Mouse (Mus musculus) C2C12 (cell line): ENCODE results near the gene Cep57l1. TPM values are rescaled to one million over a fixed set of nuclear protein-coding genes. Genes with fewer than 3 reads are reported as not detected.

Experiments used
- H3K27me3 ChIP-seq: one replicate; pipeline ENCODE4 v1.6.1; 2011; ENCODE audit not compliant: control insufficient read depth, insufficient read depth, insufficient read length
- H3K36me3 ChIP-seq: one replicate; pipeline ENCODE4 v1.6.1; 2011; ENCODE audit not compliant: control insufficient read depth, insufficient read depth
- H3K4me3 ChIP-seq: one replicate; pipeline ENCODE4 v1.5.1; 2011; ENCODE audit warnings: mild to moderate bottlenecking, control low read depth; ENCODE audit not compliant: poor library complexity, insufficient read depth, severe bottlenecking
- H3K79me2 ChIP-seq: one replicate; pipeline ENCODE4 v1.6.1; 2011; ENCODE audit not compliant: control insufficient read depth, insufficient read depth
- H3K79me3 ChIP-seq: one replicate; pipeline ENCODE4 v1.6.1; 2011; ENCODE audit warnings: low read depth, control low read depth
- H3ac ChIP-seq: one replicate; pipeline ENCODE3; 2011; ENCODE audit warnings: low read depth; ENCODE audit not compliant: control insufficient read depth, insufficient read length
- CEBPB ChIP-seq: IDR thresholded peaks from one replicate; pipeline ENCODE4 v1.6.1; 2011; ENCODE audit warnings: low read depth, mild to moderate bottlenecking, control low read depth, moderate library complexity
- CTCF ChIP-seq: IDR thresholded peaks from one replicate; pipeline ENCODE4 v1.5.1; 2011; ENCODE audit not compliant: control insufficient read depth, insufficient read depth, insufficient read length
- FOSL1 ChIP-seq: IDR thresholded peaks from one replicate; pipeline ENCODE4 v1.8.0; 2011; ENCODE audit warnings: mild to moderate bottlenecking, low read length; ENCODE audit not compliant: poor library complexity, insufficient read depth, severe bottlenecking
- MAX ChIP-seq: IDR thresholded peaks from one replicate; pipeline ENCODE4 v1.6.1; 2011; ENCODE audit warnings: mild to moderate bottlenecking, control low read depth
- MYOD1 ChIP-seq: IDR thresholded peaks from one replicate; pipeline ENCODE4 v1.6.1; 2011; ENCODE audit warnings: low read depth; ENCODE audit not compliant: control insufficient read depth, insufficient read length
- MYOG ChIP-seq: IDR thresholded peaks from one replicate; pipeline ENCODE4 v1.6.1; 2011; ENCODE audit not compliant: control insufficient read depth, insufficient read length; ENCODE audit errors: extremely low read depth
- USF1 ChIP-seq: IDR thresholded peaks from one replicate; pipeline ENCODE4 v1.6.1; 2011; ENCODE audit warnings: low read depth, mild to moderate bottlenecking, control low read depth, moderate library complexity
- polyA plus RNA-seq: library from polyadenylated mRNA; unstranded; fragments of >200 nt; fragmentation: generic; extraction: Trizol; gene quantifications from one replicate; pipeline ENCODE4 v1.2.1, GENCODE M21; 2012; ENCODE audit warnings: missing spikeins

Cep57l1 gene
- polyA plus RNA-seq, 1 experiment = 4.6 TPM

DNA sequence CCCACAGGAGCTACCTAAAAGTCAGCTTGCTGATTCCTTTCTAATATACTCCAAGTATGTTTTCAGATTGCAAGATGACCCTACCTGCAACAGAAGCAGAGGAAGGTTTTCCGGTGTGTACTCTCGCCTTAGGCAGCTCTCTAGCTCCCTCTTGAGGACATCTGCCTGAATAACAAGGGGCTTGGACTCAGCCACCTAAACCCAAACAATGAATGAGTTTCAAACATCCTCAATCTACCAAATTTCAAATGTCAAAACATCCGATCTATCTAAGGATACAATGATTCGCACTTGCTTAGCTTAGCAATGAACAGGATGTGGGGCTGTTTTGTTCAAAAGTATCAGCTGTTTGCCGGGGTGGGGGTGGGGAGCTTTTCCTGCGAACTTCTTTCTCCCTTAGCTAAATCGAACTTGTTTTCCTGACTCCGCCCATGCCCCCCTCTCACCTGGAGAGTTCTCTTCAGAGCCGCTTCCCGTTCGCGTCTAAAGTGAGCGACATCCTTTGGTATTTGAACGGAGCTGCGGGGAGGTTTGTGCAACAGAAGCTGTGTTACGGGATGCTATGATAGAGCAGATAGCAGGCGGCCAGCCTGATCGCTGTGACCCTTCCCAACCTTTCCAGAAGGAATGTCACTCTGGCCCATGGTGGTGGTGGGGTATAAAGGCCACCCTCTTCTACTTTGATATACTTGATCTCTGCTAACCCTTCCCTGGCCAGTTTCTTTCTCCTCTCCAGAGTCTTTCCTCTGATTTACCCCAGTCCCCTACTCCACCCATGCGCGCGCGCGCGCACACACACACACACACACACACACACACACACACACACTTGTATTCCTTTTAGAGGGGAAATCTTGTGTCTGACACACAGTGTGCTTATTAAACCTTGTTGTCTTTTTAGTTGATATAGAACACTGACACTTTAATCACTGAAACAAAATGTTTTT lies 119.5 kb downstream of the Cep57l1 start:
- H3ac ChIP-seq = no peak overlapping the region
- H3K79me3 ChIP-seq = no peaks in the 10 kb centered on the region
- no peaks in the 10 kb centered on the region for H3K36me3 ChIP-seq
- TF ChIP-seq CTCF (peak; percentile 31), MAX (no peak)
- H3K79me2 ChIP-seq = no peaks in the 10 kb centered on the region
- no peak overlapping the region for H3K4me3 ChIP-seq
- peaks cover 26% of the 10 kb centered on the region for H3K27me3 ChIP-seq

DNA sequence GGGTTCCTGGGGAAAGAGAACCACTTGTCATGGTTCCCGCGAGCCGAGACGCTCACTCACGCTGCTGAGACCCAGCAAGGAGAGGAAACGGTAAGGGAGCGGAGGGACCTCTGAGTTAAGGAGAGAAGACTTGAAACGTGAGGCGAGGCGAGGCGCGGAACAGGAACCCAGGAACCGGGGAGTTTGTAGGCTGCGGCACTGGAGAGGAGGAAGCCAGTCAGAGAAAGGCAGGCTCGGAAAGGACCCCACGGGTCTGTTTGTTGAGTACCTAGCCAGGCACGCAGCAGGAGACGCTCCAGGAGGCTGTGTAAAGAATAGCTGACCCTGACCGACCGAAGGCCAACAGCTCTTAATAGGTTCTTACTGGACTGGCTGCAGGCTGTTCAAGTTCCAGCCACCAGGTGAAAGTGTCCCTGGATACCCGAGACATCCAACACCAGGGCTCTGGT lies 125.1 kb downstream of the Cep57l1 start:
- Histone ChIP-seq H3ac (no peak overlapping the region), H3K79me2 (no peaks in the 10 kb centered on the region), H3K36me3 (no peaks in the 10 kb centered on the region), H3K27me3 (peaks cover 6% of the 10 kb centered on the region), H3K4me3 (no peak overlapping the region), H3K79me3 (no peaks in the 10 kb centered on the region)
- TF ChIP-seq MYOD1 (no peak), FOSL1 (no peak), MYOG (no peak)

DNA sequence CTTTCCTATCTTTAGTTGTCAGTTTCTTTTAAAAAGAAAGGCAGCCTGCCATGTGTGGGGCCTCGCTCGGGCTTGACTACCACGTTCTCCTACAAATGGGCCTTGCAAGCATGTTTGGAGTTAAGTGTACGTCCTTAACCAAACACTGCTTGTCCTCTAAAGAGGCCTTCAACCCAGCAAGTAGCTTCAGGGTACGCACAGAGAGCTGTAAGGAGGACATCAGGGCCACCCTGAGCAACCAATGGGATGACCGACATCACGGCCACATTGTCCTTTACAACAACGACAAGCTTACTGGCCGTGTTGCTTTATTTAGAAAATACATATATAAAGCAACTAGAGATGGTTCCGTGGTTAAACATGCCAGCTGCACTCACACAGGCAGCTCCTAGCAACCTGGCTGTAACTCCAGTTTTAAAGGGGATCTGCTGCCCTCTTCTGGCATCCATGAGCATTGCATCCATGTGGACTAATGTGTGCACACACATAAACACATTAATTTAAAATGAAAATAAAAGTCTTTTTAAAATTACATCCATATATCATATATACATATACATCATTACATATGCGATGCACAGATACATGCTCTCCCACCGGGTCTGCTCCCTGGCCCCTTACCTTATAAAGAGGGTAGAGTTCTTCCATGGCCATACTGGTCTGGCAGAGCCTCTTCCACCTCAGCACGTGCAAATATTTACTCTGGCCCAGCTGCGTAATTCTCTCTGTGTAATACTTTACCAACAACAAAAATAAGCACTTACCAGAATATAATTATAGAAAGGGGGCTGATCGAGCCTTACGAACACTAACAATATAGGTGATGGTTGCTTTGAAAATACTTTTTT lies 126.9 kb downstream of the Cep57l1 start:
- Histone ChIP-seq H3K79me2 (no peaks in the 10 kb centered on the region), H3ac (no peak overlapping the region), H3K4me3 (no peak overlapping the region), H3K36me3 (no peaks in the 10 kb centered on the region), H3K27me3 (peaks cover 6% of the 10 kb centered on the region), H3K79me3 (no peaks in the 10 kb centered on the region)
- peak; percentile 42 for TF ChIP-seq CTCF
- TF ChIP-seq USF1 = no peak

DNA sequence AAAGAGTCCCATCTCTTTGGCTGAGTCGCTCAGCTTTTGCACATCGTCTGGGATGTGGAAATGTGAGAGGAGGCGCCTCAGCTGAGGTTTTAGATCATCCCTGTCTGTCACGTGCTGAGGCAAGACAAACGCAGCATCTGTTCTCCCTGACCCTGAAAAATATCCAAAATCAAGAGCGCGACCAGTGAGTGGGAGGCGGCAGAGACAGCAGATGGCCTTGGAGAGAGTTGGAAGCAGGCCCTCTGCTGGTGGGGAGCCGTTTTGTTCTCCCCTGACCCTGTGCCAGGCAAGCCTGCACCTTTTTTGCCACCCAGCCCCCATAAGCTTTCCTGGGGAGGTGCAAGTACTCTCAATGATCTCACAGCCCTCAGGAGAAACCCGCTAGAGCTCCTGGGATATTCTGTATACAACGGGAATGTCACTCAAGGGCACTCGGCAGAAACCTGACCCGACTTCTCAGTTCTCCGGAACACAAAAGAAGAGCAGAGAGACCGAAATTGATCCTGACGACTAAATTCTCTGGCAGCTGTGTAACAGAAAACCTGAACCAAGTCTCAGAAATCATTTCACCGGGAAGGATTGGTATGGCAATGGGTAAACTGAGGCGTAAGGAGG lies 130.8 kb downstream of the Cep57l1 start:
- TF ChIP-seq USF1 (peak; percentile 85), CTCF (peak; percentile 86), MYOD1 (no peak)
- H3K4me3 ChIP-seq = no peak overlapping the region
- H3K79me3 ChIP-seq = no peaks in the 10 kb centered on the region
- H3K27me3 ChIP-seq = no peaks in the 10 kb centered on the region
- H3K79me2 ChIP-seq = no peaks in the 10 kb centered on the region
- no peaks in the 10 kb centered on the region for H3K36me3 ChIP-seq
- H3ac ChIP-seq = no peak overlapping the region

DNA sequence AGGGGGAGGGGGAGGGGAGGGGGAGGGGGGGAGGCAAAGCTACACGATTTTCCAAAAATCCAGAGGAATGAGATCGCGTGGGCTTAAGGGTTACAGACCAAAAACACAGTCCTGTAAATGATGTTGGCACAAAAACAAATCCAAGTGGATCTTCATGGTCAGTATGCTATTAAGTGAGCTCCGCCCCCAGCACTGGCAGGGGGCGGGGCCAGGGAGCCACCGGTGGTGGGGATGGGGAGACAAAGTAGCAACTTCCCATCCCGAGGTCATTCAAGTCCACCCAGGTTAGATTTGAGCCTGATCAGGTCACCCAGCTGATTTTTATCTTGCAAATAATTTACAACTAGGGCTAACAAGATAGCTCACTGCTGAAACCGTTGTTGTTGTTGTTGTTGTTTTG lies 132.3 kb downstream of the Cep57l1 start:
- H3K4me3 ChIP-seq = no peak overlapping the region
- H3K79me3 ChIP-seq = no peaks in the 10 kb centered on the region
- H3K27me3 ChIP-seq = peaks cover 3% of the 10 kb centered on the region
- no peaks in the 10 kb centered on the region for H3K79me2 ChIP-seq
- no peak overlapping the region for H3ac ChIP-seq
- no peaks in the 10 kb centered on the region for H3K36me3 ChIP-seq
- no peak for TF ChIP-seq MAX
- no peak for TF ChIP-seq MYOG
- TF ChIP-seq CTCF = no peak
- TF ChIP-seq FOSL1 = no peak
- no peak for TF ChIP-seq CEBPB
- TF ChIP-seq USF1 = no peak
- no peak for TF ChIP-seq MYOD1

DNA sequence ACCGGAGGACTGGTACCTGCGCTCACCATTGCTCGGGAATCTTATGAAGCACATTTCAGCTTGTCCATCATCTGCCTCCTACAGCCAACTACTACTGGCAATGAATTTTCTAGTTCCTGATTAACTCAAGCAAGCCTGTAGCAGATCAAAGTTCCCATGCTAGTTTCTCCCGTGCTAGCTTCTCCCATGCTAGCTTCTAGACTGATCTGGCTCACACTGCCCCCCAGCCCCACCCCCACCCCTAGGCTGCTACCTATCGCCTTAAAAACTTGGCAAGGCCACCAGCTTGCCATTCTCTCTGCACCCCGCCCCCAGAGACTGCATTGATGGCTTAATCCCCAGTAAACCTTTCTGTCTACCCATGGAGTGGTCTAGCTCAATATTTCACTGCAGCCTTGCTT lies 133.0 kb downstream of the Cep57l1 start:
- Histone ChIP-seq H3K79me2 (no peaks in the 10 kb centered on the region), H3K27me3 (peaks cover 3% of the 10 kb centered on the region), H3K36me3 (no peaks in the 10 kb centered on the region), H3K4me3 (no peak overlapping the region), H3ac (no peak overlapping the region), H3K79me3 (no peaks in the 10 kb centered on the region)
- no peak for TF ChIP-seq MAX
- no peak for TF ChIP-seq CEBPB
- TF ChIP-seq FOSL1 = no peak
- no peak for TF ChIP-seq MYOG
- TF ChIP-seq CTCF = no peak
- TF ChIP-seq MYOD1 = no peak
- TF ChIP-seq USF1 = no peak
